Mouse (Mus musculus): ENCODE measurements around the gene Syt1.

Syt1 gene

GRCm38 (mm10) chr10:108765564-108765963 is 245.2 kb downstream of the Syt1 start:
- no peak for DNase-seq (ENCODE audit: extremely low spot score, low read depth, low spot score)

- DNase-seq (ENCODE audit: extremely low spot score, low read depth, low spot score), result no peak
These were observed 247.1 kb downstream of the Syt1 start for GRCm38 (mm10) chr10:108763722-108764121.

DNA sequence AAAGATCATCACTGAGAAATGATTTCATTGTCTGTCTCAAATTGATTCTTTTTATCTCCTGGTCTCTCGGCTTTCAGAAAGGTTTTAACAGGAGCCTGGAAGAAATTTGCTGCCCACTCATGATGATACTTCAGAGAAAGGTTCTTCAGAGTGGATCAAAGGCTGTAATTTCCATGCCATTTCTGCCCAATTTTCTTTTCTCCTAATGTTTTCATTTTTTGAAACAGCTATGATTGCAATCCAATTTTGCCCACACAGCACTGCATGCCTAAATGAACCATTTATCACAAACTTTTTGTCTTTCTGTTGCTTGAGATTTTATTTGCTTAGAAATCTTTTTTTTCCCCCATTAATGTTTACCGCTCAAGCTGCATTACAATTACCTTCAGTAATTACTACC is 257.5 kb downstream of the Syt1 start:
- DNase-seq (ENCODE audit: extremely low spot score, low read depth, low spot score), result no peak

DNA sequence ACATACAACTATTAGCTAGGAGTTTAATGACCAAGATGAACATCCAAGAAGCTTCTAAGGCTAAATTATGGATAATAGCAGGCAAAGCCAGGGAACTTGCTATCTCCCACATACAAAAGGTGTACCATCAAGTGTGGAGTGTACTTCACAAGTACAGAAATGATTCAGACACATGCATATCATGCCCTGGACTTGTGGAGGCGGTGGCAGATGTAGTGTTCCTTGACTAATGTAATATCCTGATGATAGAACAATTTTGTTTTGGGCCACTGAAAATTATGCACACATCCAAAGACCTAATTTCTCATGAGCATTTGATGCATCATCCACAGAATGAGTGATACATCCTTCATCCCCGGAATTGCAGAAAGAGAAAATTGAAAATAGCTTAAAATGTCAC is 267.0 kb downstream of the Syt1 start:
- DNase-seq (ENCODE audit: extremely low spot score, low read depth, low spot score), result no peak

DNA sequence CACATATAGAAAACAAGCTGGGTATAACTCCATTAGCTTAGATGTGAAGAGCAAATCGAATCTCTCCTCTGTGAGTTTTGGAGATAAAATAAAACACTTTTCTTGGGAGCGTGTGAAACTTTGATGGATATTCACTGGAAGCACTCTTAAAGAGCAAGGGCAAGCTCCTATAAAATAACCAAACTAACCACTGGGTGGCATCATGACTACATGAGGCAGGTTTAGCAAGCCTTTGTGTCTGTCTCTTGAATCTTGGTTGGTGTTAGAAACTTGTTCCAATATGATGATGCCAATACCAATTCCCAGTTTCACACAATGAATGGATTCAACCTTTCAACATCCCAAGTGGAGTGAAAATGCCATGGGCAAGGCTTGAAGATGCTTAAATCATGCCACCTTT is 276.8 kb downstream of the Syt1 start:
- DNase-seq (ENCODE audit: extremely low spot score, low read depth, low spot score), result no peak

GRCm38 (mm10) chr10:108728961-108729360 is 281.8 kb downstream of the Syt1 start:
- no peak for DNase-seq (ENCODE audit: extremely low spot score, low read depth, low spot score)

GRCm38 (mm10) chr10:108726391-108726790 is 284.4 kb downstream of the Syt1 start:
- DNase-seq (ENCODE audit: extremely low spot score, low read depth, low spot score), result no peak

GRCm38 (mm10) chr10:108724878-108725277 is 285.9 kb downstream of the Syt1 start:
- no peak for DNase-seq (ENCODE audit: extremely low spot score, low read depth, low spot score)

GRCm38 (mm10) chr10:108710514-108710913 is 300.3 kb downstream of the Syt1 start:
- no peak for DNase-seq (ENCODE audit: extremely low spot score, low read depth, low spot score)

DNA sequence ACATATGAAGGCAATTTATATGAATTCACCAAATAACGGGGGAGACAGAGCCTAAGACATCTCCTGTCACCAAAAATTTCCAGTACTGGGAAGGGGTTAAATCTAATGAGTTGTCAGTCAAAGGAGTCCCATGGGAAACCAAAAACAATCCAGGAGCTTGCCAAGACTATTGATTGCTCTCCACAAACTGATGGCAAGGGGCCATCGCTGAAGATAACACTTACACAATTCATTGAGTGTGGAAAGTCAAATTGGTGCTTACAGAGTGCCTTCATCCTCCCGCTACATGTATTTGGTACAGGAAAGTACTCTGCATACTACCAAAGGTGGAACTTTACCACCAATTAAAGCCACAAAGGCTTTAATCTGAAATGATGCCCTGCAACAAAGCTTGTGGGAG is 305.1 kb downstream of the Syt1 start:
- no peak for DNase-seq (ENCODE audit: extremely low spot score, low read depth, low spot score)

DNA sequence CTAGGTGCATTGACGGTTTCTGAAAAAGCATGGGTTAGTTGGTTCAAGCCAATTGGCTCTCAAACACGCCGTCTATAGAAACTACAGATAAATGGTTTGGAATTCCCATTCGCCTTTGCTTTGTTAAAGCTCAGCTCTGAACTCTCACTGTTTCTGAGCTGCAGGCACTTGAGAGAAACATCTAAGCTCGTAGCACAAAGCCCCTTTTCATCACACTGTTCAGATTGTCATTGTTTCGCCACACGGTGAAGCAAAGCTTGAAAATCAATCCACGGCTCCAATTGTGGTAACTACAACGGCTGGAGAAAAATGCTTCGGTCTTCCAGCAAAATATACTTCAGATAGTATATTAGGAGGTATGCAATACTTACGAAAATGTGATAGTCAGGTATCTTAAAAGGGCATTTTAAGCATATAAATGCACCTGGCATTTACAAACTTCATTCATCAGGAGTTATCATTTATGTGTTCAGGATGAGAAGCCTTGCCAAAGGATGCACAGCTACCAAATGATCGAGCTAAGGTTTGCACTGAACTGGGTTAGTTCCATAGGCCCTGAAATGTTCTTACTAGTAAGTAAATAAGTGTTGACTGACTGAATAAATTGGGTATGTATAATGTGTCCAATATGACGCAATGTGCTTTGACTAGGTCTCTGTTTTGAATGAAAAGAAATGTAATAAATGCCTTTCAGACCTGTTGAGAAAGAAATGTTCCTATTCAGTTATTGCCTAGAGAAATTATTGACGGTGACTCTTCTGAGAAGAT is 309.2 kb downstream of the Syt1 start:
- DNase-seq (ENCODE audit: extremely low spot score, low read depth, low spot score), result no peak

- no peak for DNase-seq (ENCODE audit: extremely low spot score, low read depth, low spot score)
These were observed 310.8 kb downstream of the Syt1 start, which contains the start of gene Gm5136 for GRCm38 (mm10) chr10:108699946-108700345. Gene Gm5136, minus strand, starts transcription at chr10:108700160.

GRCm38 (mm10) chr10:108697062-108697461 is 313.7 kb downstream of the Syt1 start:
- no peak for DNase-seq (ENCODE audit: extremely low spot score, low read depth, low spot score)

GRCm38 (mm10) chr10:108690954-108691353 is 319.8 kb downstream of the Syt1 start:
- no peak for DNase-seq (ENCODE audit: extremely low spot score, low read depth, low spot score)

DNA sequence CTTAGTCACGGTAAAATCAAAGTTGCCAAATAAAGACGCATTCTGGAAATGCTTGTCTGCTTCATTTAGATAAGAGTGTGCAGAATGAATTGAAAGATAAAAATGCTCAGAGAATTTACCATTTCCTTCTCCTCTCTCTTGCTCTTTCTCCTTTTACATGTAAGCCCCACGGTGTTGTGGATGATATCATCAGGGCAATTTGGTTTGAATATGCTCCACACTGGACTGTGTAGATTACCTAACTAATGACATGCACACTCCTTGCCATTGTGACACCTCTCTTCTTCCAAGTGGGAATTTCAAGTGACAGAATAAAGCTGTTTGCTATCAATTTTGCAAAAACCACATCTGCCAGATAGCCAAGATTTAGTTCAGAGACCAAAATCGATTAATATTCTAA is 324.1 kb downstream of the Syt1 start:
- DNase-seq (ENCODE audit: extremely low spot score, low read depth, low spot score), result no peak

DNA sequence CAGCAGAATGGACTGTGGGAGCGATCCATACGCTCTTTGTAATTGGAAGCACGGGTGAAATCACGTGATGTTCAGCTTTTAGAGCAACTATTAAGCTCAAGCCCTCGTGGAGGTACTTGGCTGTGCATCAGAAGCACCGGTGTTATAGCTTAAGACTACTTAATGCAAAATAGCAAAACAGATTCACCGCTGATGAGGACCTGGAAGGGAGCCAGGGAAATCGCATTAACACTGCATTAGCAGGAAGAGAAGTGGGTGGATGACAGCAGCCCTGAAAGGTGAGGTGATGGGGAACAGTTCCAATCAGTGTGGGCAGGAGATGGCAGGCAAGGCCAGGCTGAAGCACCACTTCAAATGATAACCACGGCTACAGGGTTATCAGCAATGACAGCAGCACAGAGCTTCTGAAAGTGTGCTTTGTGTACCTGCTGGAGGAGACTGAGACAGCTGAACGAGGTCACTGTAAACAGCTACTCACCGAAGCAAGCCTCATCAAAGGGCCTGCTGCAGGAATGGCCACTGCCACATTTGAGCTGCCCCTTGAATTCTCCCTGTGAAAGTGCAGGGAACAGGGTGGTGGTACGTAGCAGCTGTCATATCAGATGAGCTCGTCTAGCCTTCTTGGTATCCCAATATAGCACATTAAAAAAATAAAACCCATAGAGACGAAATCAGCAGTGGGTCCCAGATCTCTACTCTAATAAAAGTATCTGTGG is 330.9 kb downstream of the Syt1 start:
- DNase-seq (ENCODE audit: extremely low spot score, low read depth, low spot score), result no peak

DNA sequence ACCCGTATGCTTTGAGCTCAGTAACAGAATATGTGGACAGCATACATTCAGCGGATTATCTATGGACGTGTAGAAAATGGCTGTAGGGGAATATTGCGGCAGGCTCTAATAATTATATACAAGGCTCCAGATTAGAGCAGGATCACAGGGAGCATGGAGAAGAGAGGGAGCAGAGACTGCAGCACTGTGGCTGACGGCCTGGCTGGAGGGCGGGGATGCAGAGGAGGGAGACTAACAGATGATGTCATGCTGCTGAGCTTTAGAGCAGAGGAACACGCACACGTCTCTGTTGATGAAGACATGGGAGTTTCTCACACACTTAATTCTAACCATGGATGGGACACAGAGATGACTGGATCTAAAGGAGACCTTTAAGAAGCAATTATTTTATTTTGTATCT is 333.7 kb downstream of the Syt1 start:
- no peak for DNase-seq (ENCODE audit: extremely low spot score, low read depth, low spot score)

DNA sequence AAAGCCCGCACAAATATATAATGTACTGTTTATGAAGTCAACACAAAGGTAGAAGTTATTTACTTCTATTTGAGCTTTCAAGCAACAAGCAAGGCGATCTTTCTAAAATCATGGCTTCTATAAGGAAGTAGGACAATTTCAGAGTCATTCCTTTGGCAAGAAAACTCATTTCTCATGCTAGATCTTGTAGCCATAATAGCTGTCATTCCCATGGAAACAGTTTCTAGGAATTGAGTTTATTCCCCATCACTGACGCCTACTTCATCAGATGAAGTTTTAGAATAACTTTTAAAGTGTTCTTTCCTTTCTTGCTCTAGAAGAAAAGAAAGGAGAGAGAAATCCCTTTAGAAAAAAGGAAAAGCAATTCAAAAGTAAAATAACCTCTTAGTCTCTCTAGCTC is 341.8 kb downstream of the Syt1 start:
- no peak for DNase-seq (ENCODE audit: extremely low spot score, low read depth, low spot score)

GRCm38 (mm10) chr10:108660295-108660694 is 350.5 kb downstream of the Syt1 start:
- DNase-seq (ENCODE audit: extremely low spot score, low read depth, low spot score), result no peak

DNA sequence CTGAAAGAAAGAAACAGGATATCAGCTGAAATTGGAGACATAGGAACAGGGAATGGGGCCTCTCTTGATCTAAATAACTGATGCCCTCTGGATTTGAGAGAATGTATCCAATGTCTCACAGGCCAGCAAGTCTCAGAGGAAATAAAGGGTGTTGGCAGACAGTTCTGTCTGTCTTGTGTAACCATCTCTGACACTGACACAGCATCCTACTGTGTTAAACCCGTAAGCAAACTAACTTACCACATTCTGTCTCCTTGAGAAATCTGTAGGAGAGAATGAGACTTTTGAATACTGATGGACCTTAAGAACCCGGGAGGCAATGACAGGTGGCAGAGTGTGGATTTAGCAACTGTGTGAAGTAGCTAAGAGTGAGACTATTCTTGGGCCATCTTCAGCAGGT is 352.5 kb downstream of the Syt1 start:
- no peak for DNase-seq (ENCODE audit: extremely low spot score, low read depth, low spot score)

DNA sequence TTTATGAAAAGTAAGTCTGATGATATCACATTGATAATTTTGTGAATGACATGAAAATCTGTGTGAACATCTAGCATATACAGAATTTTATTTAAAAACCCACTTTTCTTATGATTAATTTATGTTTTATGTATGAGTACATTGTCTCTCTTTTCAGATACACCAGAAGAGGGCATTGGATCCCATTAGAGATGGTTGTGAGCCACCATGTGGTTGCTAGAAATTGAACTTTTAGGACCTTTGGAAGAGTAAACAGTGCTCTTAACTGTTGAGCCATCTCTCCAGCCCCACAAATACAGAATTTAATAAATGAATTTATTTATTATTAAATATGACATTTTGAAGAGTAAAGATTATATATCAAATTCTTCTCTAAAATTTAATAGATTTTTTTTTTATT is 353.1 kb downstream of the Syt1 start:
- no peak for DNase-seq (ENCODE audit: extremely low spot score, low read depth, low spot score)

GRCm38 (mm10) chr10:108656898-108657297 is 353.9 kb downstream of the Syt1 start:
- DNase-seq (ENCODE audit: extremely low spot score, low read depth, low spot score), result no peak
